ENCODE assay signal across 5 mouse cellular contexts in the genomic region with DNA sequence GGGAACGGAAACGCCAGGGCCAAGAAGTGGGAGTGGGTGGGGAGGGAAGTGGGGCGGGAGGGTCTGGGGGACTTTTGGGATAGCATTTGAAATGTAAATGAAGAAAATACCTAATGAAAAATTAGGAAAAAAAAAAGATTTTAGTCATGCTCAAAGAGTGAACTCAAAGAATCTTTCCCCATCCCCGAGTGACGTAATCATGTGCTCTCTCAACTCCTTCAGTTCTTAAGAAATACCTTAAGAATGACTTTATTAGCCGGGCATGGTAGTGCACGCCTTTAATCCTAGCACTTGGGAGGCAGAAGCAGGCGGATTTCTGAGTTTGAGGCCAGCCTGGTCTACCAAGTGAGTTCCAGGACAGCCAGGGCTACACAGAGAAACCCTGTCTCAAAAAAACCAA. TPM values are rescaled to one million over a fixed set of nuclear protein-coding genes. Genes with fewer than 3 reads are reported as not detected.
DNase-seq lines count a peak whose midpoint lies in the region; ATAC-seq and TF ChIP-seq lines count a peak whose summit lies in the region.
"Not testable (repeated sequence)": the region's sequence is repeated elsewhere in the genome, so short reads cannot be mapped to it uniquely, and the experiment has no call there.

No protein-coding gene starts in this region.

- peaks cover 33% of the 10 kb centered on the region for H3K79me3 ChIP-seq in C2C12 (ENCODE audit: low read depth)

- H3K27me3 ChIP-seq in C2C12 (ENCODE audit: control insufficient read depth, insufficient read depth, insufficient read length); lung, postnatal 0 days (replicated peaks; ENCODE audit: insufficient read depth, low read length): not testable (repeated sequence)

- TF ChIP-seq CTCF in C2C12 (IDR thresholded peaks at IDR 0.05; ENCODE audit: control insufficient read depth, insufficient read depth, insufficient read length); lung, postnatal 0 days (IDR thresholded peaks at IDR 0.05): not testable (repeated sequence)

- H3K9ac ChIP-seq in lung, postnatal 0 days (replicated peaks; ENCODE audit: low read depth): not testable (repeated sequence)

- H3K9me3 ChIP-seq in lung, postnatal 0 days (ENCODE audit: low read length): not testable (repeated sequence)

- not testable (repeated sequence) for H3K27ac ChIP-seq in lung, postnatal 0 days (ENCODE audit: low read length)

- not testable (repeated sequence) for H3ac ChIP-seq in C2C12 (ENCODE audit: control insufficient read depth, insufficient read length, low read depth)

- DNase-seq in 3T3-L1 (ENCODE audit: low read depth, low spot score) (peak; percentile 32), NIH3T3 (ENCODE audit: low read depth) (peak; percentile 68), adipocyte (ENCODE audit: low spot score) (peak; percentile 32)
- DNase-seq in lung, postnatal 0 days (ENCODE audit: low spot score): peak; percentile 57

- ATAC-seq in lung, postnatal 0 days: not testable (repeated sequence)

- not testable (repeated sequence) for H3K36me3 ChIP-seq in C2C12 (ENCODE audit: control insufficient read depth, insufficient read depth); lung, postnatal 0 days (ENCODE audit: insufficient read depth, low read length)

- H3K4me3 ChIP-seq in C2C12 (ENCODE audit: insufficient read depth, poor library complexity, severe bottlenecking); lung, postnatal 0 days (ENCODE audit: low read depth, low read length): not testable (repeated sequence)

- H3K79me2 ChIP-seq in C2C12 (ENCODE audit: control insufficient read depth, insufficient read depth): peaks cover 81% of the 10 kb centered on the region

- 71% methylated on average over 8 of the region's 8 CpGs for WGBS in lung, postnatal 0 days

- not testable (repeated sequence) for H3K4me2 ChIP-seq in lung, postnatal 0 days (replicated peaks; ENCODE audit: low read depth, low read length)

- not testable (repeated sequence) for TF ChIP-seq EP300 in lung, postnatal 0 days (IDR thresholded peaks at IDR 0.05)

- not testable (repeated sequence) for H3K4me1 ChIP-seq in lung, postnatal 0 days (ENCODE audit: insufficient read depth, low read depth, low read length)

TF ChIP-seq in C2C12, 6 proteins besides CTCF, POLR2A, EP300 and RAD21:
- peak; percentile 31 for TF ChIP-seq CEBPB (IDR thresholded peaks at IDR 0.05; ENCODE audit: low read depth)
TF ChIP-seq in C2C12: peak in this region for 1; not testable (repeated sequence) for 5.

RNA-seq across cellular contexts. Expression of a gene that starts 56.9 kb away (rescaled TPM):
- polyA plus RNA-seq in C2C12 (2012; fragmentation: generic; extraction: Trizol): 65.7 TPM
- polyA plus RNA-seq in lung, postnatal 0 days (2015; fragmentation: Nextera tagmentation; extraction: Ambion mirVana): 25.8 and 27.8 TPM in 2 replicates
